Mouse (Mus musculus) kidney, embryonic 16.5 days (tissue): ENCODE results near the gene Arhgap10. TPM values are rescaled to one million over a fixed set of nuclear protein-coding genes. Genes with fewer than 3 reads are reported as not detected.
A peak's percentile ranks its signal among the peaks of the same experiment; 100 is the strongest.

Experiments used
- ATAC-seq: fragments of 200-750 bp; cut with Nextera tagmentation; 2 replicates; pipeline ENCODE4 v1.8.0; 2017; ENCODE audit warnings: moderate TSS enrichment; ENCODE audit not compliant: low FRiP score, low TSS enrichment
- H3K27ac ChIP-seq: fragments of 300-500 bp; sonication (generic); 2 replicates; pipeline ENCODE4 v1.5.1; 2014; ENCODE audit warnings: low read length
- H3K27me3 ChIP-seq: fragments of 300-500 bp; sonication (generic); 2 replicates; pipeline ENCODE4 v1.6.1; 2014; ENCODE audit warnings: low read length, control low read depth, mixed read lengths; ENCODE audit not compliant: insufficient read depth
- H3K36me3 ChIP-seq: fragments of 300-500 bp; sonication (generic); 2 replicates; pipeline ENCODE4 v1.6.1; 2014; ENCODE audit warnings: low read length, control low read depth, mixed read lengths; ENCODE audit not compliant: insufficient read depth
- H3K4me1 ChIP-seq: fragments of 300-500 bp; sonication (generic); 2 replicates; pipeline ENCODE4 v1.6.1; 2014; ENCODE audit warnings: low read length, control low read depth, mixed read lengths; ENCODE audit not compliant: insufficient read depth
- H3K4me2 ChIP-seq: fragments of 300-500 bp; sonication (generic); replicated peaks from 2 replicates; pipeline ENCODE4 v1.6.1; 2014; ENCODE audit warnings: low read depth, low read length
- H3K4me3 ChIP-seq: fragments of 300-500 bp; sonication (generic); 2 replicates; pipeline ENCODE4 v1.5.1; 2014; ENCODE audit warnings: mild to moderate bottlenecking, low read length
- H3K9ac ChIP-seq: fragments of 300-500 bp; sonication (generic); replicated peaks from 2 replicates; pipeline ENCODE4 v1.6.1; 2014; ENCODE audit warnings: low read length
- H3K9me3 ChIP-seq: fragments of 300-500 bp; sonication (generic); 2 replicates; pipeline ENCODE4 v1.6.1; 2016; ENCODE audit warnings: low read length, control low read depth
- WGBS: fragments of 180-500 bp; shearing (Covaris S2); extraction: QIAGEN DNeasy Blood & Tissue Kit; methylation state at CpG from one replicate; pipeline ENCODE4 v1.1.7; 2014; 5-methylcytosine and 5-hydroxymethylcytosine counted together
- polyA plus RNA-seq: library from polyadenylated mRNA; unstranded; fragments of >200 nt; fragmentation: Nextera tagmentation; extraction: Ambion mirVana; gene quantifications from 2 replicates; pipeline ENCODE4 v1.2.1, GENCODE M21; 2015

Arhgap10 gene
- polyA plus RNA-seq, 1 experiment from 2014 or later = 36.0 TPM

DNA sequence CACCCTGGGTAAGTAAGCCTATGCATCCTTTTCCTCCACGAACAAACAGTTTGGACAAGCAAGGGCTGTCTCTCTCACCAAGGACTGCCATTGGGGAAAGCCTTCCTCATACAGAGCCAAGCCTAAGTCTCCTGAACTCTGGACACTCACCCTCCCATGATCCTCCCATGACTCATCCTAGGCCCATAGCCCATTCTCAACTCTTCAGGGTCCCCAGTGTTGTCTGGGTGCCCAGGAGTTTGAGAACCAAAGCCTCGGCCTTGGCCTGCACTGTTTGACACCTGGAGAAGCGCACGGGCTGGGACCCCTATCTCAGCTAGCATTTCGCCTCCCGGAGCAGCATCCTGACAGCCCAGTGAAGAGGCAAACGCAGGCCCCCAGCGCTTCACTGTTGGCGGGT lies 63.9 kb downstream of the Arhgap10 start:
- no peak for ATAC-seq
- Histone ChIP-seq H3K27ac (no peak overlapping the region), H3K9ac (no peak overlapping the region), H3K4me3 (no peak overlapping the region), H3K4me2 (no peak overlapping the region), H3K9me3 (peaks cover 28% of the 10 kb centered on the region), H3K36me3 (peaks cover 23% of the 10 kb centered on the region), H3K4me1 (no peaks in the 10 kb centered on the region), H3K27me3 (no peaks in the 10 kb centered on the region)
- 91% methylated on average over 9 of the region's 9 CpGs for WGBS

- no peak overlapping the region for H3K4me3 ChIP-seq
- 0 out of 2 replicates have a peak, but pooled peaks cover 3% of the 10 kb centered on the region for H3K4me1 ChIP-seq
- no peak overlapping the region for H3K27ac ChIP-seq
- no peak overlapping the region for H3K4me2 ChIP-seq
- H3K9ac ChIP-seq = no peak overlapping the region
- 89% methylated on average over 21 of the region's 21 CpGs for WGBS
- peaks cover 46% of the 10 kb centered on the region for H3K9me3 ChIP-seq
- H3K36me3 ChIP-seq = peaks cover 41% of the 10 kb centered on the region
- no peaks in the 10 kb centered on the region for H3K27me3 ChIP-seq
- ATAC-seq = no peak
These were observed 66.0 kb downstream of the Arhgap10 start for GRCm38 (mm10) chr8:77451466-77452382.

- Histone ChIP-seq H3K4me2 (no peak overlapping the region), H3K4me3 (no peak overlapping the region), H3K9ac (no peak overlapping the region), H3K4me1 (0 out of 2 replicates have a peak, but pooled peaks cover 4% of the 10 kb centered on the region), H3K27ac (no peak overlapping the region), H3K9me3 (peaks cover 48% of the 10 kb centered on the region), H3K36me3 (peaks cover 41% of the 10 kb centered on the region), H3K27me3 (no peaks in the 10 kb centered on the region)
- 95% methylated on average over 5 of the region's 5 CpGs for WGBS
- no peak for ATAC-seq
These were observed 66.7 kb downstream of the Arhgap10 start for GRCm38 (mm10) chr8:77451052-77451451.

DNA sequence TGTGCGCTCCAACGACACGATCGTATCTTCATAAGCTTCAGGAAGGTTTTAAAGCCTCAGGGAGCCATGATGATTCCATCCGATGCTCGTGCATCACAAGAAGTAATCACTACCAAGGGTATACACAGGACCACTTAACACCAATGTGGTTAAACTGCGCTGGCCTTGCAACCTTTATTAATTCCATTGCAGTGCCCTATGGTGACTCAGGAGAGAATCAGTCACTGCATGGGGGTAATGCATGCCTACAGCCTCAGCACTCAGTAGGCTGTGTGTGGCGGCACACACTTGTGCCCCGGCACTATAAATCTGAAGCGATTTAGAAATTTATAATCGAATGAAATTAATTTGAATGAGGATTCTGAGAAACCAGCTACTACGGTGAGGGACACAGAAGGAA lies 71.5 kb downstream of the Arhgap10 start:
- H3K4me1 ChIP-seq = 0 out of 2 replicates have a peak, but pooled peaks cover 11% of the 10 kb centered on the region
- H3K27me3 ChIP-seq = no peaks in the 10 kb centered on the region
- H3K36me3 ChIP-seq = peaks cover 43% of the 10 kb centered on the region
- WGBS = 87% methylated on average over 12 of the region's 12 CpGs
- no peak for ATAC-seq
- no peak overlapping the region for H3K4me3 ChIP-seq
- no peak overlapping the region for H3K9ac ChIP-seq
- H3K4me2 ChIP-seq = no peak overlapping the region
- H3K9me3 ChIP-seq = peaks cover 41% of the 10 kb centered on the region
- H3K27ac ChIP-seq = peak overlapping the region; percentile 38; the same call in 1 of the 2 replicates

DNA sequence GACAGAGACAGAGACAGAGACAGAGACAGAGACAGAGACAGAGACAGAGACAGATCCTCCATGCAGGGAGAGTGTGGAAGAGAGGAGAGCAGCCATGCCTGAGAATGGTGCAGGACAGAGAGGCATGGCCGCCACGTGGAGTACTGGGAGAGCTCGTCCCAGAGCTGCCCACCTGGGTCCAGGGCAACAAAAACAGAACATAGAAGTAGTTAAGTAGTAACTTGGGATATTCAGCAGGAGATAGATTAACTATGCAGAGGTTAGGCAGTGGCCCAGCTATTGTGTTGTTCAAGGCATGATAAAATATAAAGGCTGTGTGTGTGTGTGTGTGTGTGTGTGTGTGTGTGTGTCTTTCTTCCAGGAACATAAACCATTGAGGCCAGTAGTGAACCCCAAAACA lies 72.1 kb downstream of the Arhgap10 start:
- peaks cover 35% of the 10 kb centered on the region for H3K9me3 ChIP-seq
- no peak overlapping the region for H3K4me3 ChIP-seq
- no peak overlapping the region for H3K27ac ChIP-seq
- H3K4me2 ChIP-seq = no peak overlapping the region
- no peak overlapping the region for H3K9ac ChIP-seq
- H3K4me1 ChIP-seq = 0 out of 2 replicates have a peak, but pooled peaks cover 11% of the 10 kb centered on the region
- 60% methylated on average over 3 of the region's 3 CpGs for WGBS
- ATAC-seq = peak; percentile 70
- peaks cover 36% of the 10 kb centered on the region for H3K36me3 ChIP-seq
- no peaks in the 10 kb centered on the region for H3K27me3 ChIP-seq

DNA sequence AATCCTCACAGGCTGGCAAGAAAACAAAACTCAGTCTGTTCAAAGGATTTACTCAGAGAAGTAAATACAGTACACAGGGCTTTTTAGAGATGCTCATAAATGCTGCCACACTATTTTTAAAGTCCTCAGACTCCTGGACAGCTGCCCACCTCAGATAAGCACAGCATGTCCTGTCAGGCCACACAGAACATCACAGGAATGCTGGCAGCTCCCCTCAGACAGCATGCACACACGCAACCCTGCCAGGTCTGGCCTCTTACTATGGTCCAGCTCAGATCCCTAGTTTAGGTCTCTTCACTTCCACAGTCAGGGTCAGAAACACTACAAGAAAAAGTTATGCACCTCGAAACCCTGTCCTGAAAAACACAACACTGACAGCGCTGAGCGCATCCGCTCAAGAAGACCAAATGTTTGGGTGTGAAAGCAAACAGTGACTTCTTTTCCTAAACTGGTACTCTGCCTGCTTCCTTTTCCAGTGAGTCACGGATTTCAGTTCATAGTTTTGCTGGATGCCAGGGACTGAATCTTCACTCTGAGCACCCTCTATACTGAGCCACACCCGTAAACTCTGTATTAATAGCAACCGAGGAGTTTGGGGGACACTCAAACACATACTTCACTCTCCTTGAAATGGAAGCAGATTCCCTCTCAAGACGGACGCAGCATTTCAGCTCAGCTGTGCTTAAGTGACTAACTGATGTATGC lies 73.4 kb downstream of the Arhgap10 start:
- peaks cover 23% of the 10 kb centered on the region for H3K36me3 ChIP-seq
- 66% methylated on average over 10 of the region's 10 CpGs for WGBS
- peaks cover 21% of the 10 kb centered on the region for H3K9me3 ChIP-seq
- H3K9ac ChIP-seq = no peak overlapping the region
- H3K4me2 ChIP-seq = no peak overlapping the region
- H3K27ac ChIP-seq = no peak overlapping the region
- H3K4me1 ChIP-seq = 0 out of 2 replicates have a peak, but pooled peaks cover 11% of the 10 kb centered on the region
- ATAC-seq = no peak
- H3K4me3 ChIP-seq = no peak overlapping the region
- H3K27me3 ChIP-seq = no peaks in the 10 kb centered on the region

- Histone ChIP-seq H3K27me3 (no peaks in the 10 kb centered on the region), H3K27ac (no peak overlapping the region), H3K36me3 (peaks cover 10% of the 10 kb centered on the region), H3K4me3 (no peak overlapping the region), H3K4me2 (no peak overlapping the region), H3K9me3 (peaks cover 9% of the 10 kb centered on the region), H3K4me1 (peaks cover 28% of the 10 kb centered on the region), H3K9ac (no peak overlapping the region)
- WGBS = 78% methylated on average over 7 of the region's 7 CpGs
- ATAC-seq = no peak
These were observed 75.3 kb downstream of the Arhgap10 start for GRCm38 (mm10) chr8:77442452-77442851.

GRCm38 (mm10) chr8:77440913-77441312 lies 76.8 kb downstream of the Arhgap10 start:
- Histone ChIP-seq H3K27ac (no peak overlapping the region), H3K27me3 (no peaks in the 10 kb centered on the region)
- WGBS = 76% methylated on average over 9 of the region's 9 CpGs

GRCm38 (mm10) chr8:77440324-77440880 lies 77.4 kb downstream of the Arhgap10 start:
- no peak overlapping the region for H3K9ac ChIP-seq
- H3K4me2 ChIP-seq = no peak overlapping the region
- ATAC-seq = no peak
- H3K27me3 ChIP-seq = no peaks in the 10 kb centered on the region
- 91% methylated on average over 6 of the region's 6 CpGs for WGBS
- H3K27ac ChIP-seq = no peak overlapping the region
- no peaks in the 10 kb centered on the region for H3K9me3 ChIP-seq
- no peak overlapping the region for H3K4me3 ChIP-seq
- peaks cover 40% of the 10 kb centered on the region for H3K4me1 ChIP-seq
- 0 out of 2 replicates have a peak, but pooled peaks cover 3% of the 10 kb centered on the region for H3K36me3 ChIP-seq

More at GRCm38 (mm10) chr8:77440913-77441312, 76.8 kb downstream of the Arhgap10 start:
- Histone ChIP-seq H3K9ac (no peak overlapping the region), H3K9me3 (no peaks in the 10 kb centered on the region), H3K36me3 (0 out of 2 replicates have a peak, but pooled peaks cover 3% of the 10 kb centered on the region), H3K4me1 (peaks cover 36% of the 10 kb centered on the region), H3K4me3 (no peak overlapping the region), H3K4me2 (no peak overlapping the region)
- ATAC-seq = no peak
